Mouse (Mus musculus) layer of hippocampus, postnatal 14 days (tissue): Measurements from ENCODE around the gene Clpb. TPM values are rescaled to one million over a fixed set of nuclear protein-coding genes. Genes with fewer than 3 reads are reported as not detected.

Experiments used
- DNase-seq, 2 experiments: peaks; one replicate each; pipeline ENCODE4 v3.0.0; 2021 to 2022; ENCODE audit warnings: low spot score in 2 of 2, mixed read lengths in 1 of 2
- total RNA-seq, 2 experiments: library from RNA; stranded (reverse); gene quantifications; 2 replicates each; pipeline ENCODE4 v1.2.3; 2021

The Clpb gene
- total RNA-seq, 2 experiments from 2014 or later = 43.7 to 46.5 TPM

GRCm38 (mm10) chr7:101671601-101672280 lies 8.3 kb downstream of the Clpb start:
- DNase-seq = no peak

- no peak for DNase-seq
Measured at GRCm38 (mm10) chr7:101673497-101673896, 10.1 kb downstream of the Clpb start.

- no peak for DNase-seq
Measured at GRCm38 (mm10) chr7:101676033-101676761, 12.8 kb downstream of the Clpb start.

- peak in 1 of 2 experiments; percentile 19 for DNase-seq
Measured at GRCm38 (mm10) chr7:101676762-101677308, 13.4 kb downstream of the Clpb start.

- peak; percentile 73 to 79 for DNase-seq
Measured at GRCm38 (mm10) chr7:101679591-101679990, 16.2 kb downstream of the Clpb start.

- DNase-seq = no peak
Measured at GRCm38 (mm10) chr7:101680961-101681360, 17.5 kb downstream of the Clpb start.

- DNase-seq = no peak
Measured at GRCm38 (mm10) chr7:101681565-101682071, 18.2 kb downstream of the Clpb start.

GRCm38 (mm10) chr7:101682886-101683285 lies 19.5 kb downstream of the Clpb start:
- no peak for DNase-seq

GRCm38 (mm10) chr7:101683976-101684630 lies 20.7 kb downstream of the Clpb start:
- no peak for DNase-seq

GRCm38 (mm10) chr7:101684671-101685070 lies 21.2 kb downstream of the Clpb start:
- DNase-seq = no peak

- no peak for DNase-seq
Measured at GRCm38 (mm10) chr7:101687144-101687543, 23.7 kb downstream of the Clpb start.

- DNase-seq = no peak
Measured at GRCm38 (mm10) chr7:101690471-101690870, 27.0 kb downstream of the Clpb start.

GRCm38 (mm10) chr7:101691863-101692262 lies 28.4 kb downstream of the Clpb start:
- no peak for DNase-seq

GRCm38 (mm10) chr7:101692446-101692845 lies 29.0 kb downstream of the Clpb start:
- no peak for DNase-seq

GRCm38 (mm10) chr7:101695483-101695882 lies 32.0 kb downstream of the Clpb start:
- peak in 1 of 2 experiments; percentile 25 for DNase-seq

GRCm38 (mm10) chr7:101696931-101697723 lies 33.7 kb downstream of the Clpb start:
- peak in 1 of 2 experiments; percentile 29 for DNase-seq

- DNase-seq = no peak
Measured at GRCm38 (mm10) chr7:101700296-101700695, 36.9 kb downstream of the Clpb start.

GRCm38 (mm10) chr7:101702706-101703105 lies 39.3 kb downstream of the Clpb start:
- no peak for DNase-seq

GRCm38 (mm10) chr7:101709586-101709985 lies 46.2 kb downstream of the Clpb start:
- no peak for DNase-seq

GRCm38 (mm10) chr7:101710236-101710635 lies 46.8 kb downstream of the Clpb start:
- DNase-seq = no peak
